Mouse (Mus musculus) megakaryocyte, embryonic 14.5 days (primary cell): ENCODE measurements around the gene Akt1. TPM values are rescaled to one million over a fixed set of nuclear protein-coding genes. Genes with fewer than 3 reads are reported as not detected.

Experiments
- H3K27me3 ChIP-seq: replicated peaks from 2 replicates; pipeline ENCODE3; 2012; ENCODE audit warnings: inconsistent platforms
- H3K36me3 ChIP-seq: replicated peaks from 2 replicates; pipeline ENCODE3; 2012; ENCODE audit warnings: low read length, inconsistent platforms, mixed read lengths
- H3K4me1 ChIP-seq: 2 replicates; pipeline ENCODE4 v1.6.1; 2012; ENCODE audit warnings: inconsistent platforms
- H3K4me3 ChIP-seq: replicated peaks from 2 replicates; pipeline ENCODE3; 2012; ENCODE audit warnings: moderate library complexity, mild to moderate bottlenecking, inconsistent platforms
- H3K9me3 ChIP-seq: 2 replicates; pipeline ENCODE4 v1.6.1; 2012; ENCODE audit warnings: inconsistent platforms
- FLI1 ChIP-seq: IDR thresholded peaks from 2 replicates; pipeline ENCODE4 v1.6.1; 2012; ENCODE audit warnings: low read length, inconsistent platforms, mixed read lengths
- GATA1 ChIP-seq: IDR thresholded peaks from 3 replicates; pipeline ENCODE4 v1.6.1; 2012; ENCODE audit warnings: mixed read lengths, low read length, inconsistent platforms, borderline replicate concordance
- polyA plus RNA-seq: library from polyadenylated mRNA; stranded (reverse); fragments of >175 nt; gene quantifications from 2 replicates; pipeline ENCODE4 v1.2.3, GENCODE M21; 2012; ENCODE audit warnings: low replicate concordance; ENCODE audit not compliant: insufficient read depth

The Akt1 gene
- polyA plus RNA-seq, 1 experiment, result 415 TPM

GRCm38 (mm10) chr12:112693185-112694126 is 18.8 kb upstream of the Akt1 start:
- Histone ChIP-seq H3K36me3 (peaks cover 4% of the 10 kb centered on the region), H3K9me3 (no peaks in the 10 kb centered on the region), H3K4me3 (peak overlapping the region; percentile 97), H3K27me3 (peaks cover 25% of the 10 kb centered on the region), H3K4me1 (peaks cover 61% of the 10 kb centered on the region)
- 0 out of 2 replicates have a peak, but pooled peaks have one; percentile 9 for TF ChIP-seq FLI1
- TF ChIP-seq GATA1, result no peak

GRCm38 (mm10) chr12:112688458-112688857 is 13.8 kb upstream of the Akt1 start:
- TF ChIP-seq FLI1 (no peak), GATA1 (no peak)

GRCm38 (mm10) chr12:112683351-112683750 is 8.7 kb upstream of the Akt1 start:
- H3K27me3 ChIP-seq, result peaks cover 92% of the 10 kb centered on the region
- H3K4me3 ChIP-seq, result no peak overlapping the region
- TF ChIP-seq GATA1 (no peak), FLI1 (no peak)
- no peaks in the 10 kb centered on the region for H3K36me3 ChIP-seq
- peaks cover 62% of the 10 kb centered on the region for H3K4me1 ChIP-seq
- H3K9me3 ChIP-seq, result peaks cover 13% of the 10 kb centered on the region

More at GRCm38 (mm10) chr12:112688458-112688857, 13.8 kb upstream of the Akt1 start:
- Histone ChIP-seq H3K9me3 (peaks cover 13% of the 10 kb centered on the region), H3K4me3 (peak overlapping the region; percentile 80), H3K36me3 (peaks cover 4% of the 10 kb centered on the region), H3K27me3 (peaks cover 49% of the 10 kb centered on the region), H3K4me1 (peaks cover 45% of the 10 kb centered on the region)

GRCm38 (mm10) chr12:112679027-112679996 is 4.6 kb upstream of the Akt1 start:
- no peaks in the 10 kb centered on the region for H3K9me3 ChIP-seq
- H3K27me3 ChIP-seq, result peaks cover 78% of the 10 kb centered on the region
- H3K36me3 ChIP-seq, result no peaks in the 10 kb centered on the region
- H3K4me3 ChIP-seq, result peak overlapping the region; percentile 96
- no peak for TF ChIP-seq GATA1
- TF ChIP-seq FLI1, result no peak
- H3K4me1 ChIP-seq, result peaks cover 78% of the 10 kb centered on the region

- peaks cover 71% of the 10 kb centered on the region for H3K27me3 ChIP-seq
- peaks cover 71% of the 10 kb centered on the region for H3K4me1 ChIP-seq
- H3K9me3 ChIP-seq, result no peaks in the 10 kb centered on the region
- peak within 1 kb of the TSS; percentile 96 for H3K4me3 ChIP-seq
- TF ChIP-seq FLI1 (no peak), GATA1 (no peak)
- no peaks in the 10 kb centered on the region for H3K36me3 ChIP-seq
These were observed 3.9 kb upstream of the Akt1 start, which contains the start of gene Zbtb42 for GRCm38 (mm10) chr12:112678555-112679026. TSS of gene Zbtb42 (plus strand) at chr12:112678828.

- H3K9me3 ChIP-seq, result no peaks in the 10 kb centered on the region
- H3K27me3 ChIP-seq, result peaks cover 65% of the 10 kb centered on the region
- no peaks in the 10 kb centered on the region for H3K36me3 ChIP-seq
- H3K4me1 ChIP-seq, result peaks cover 70% of the 10 kb centered on the region
- peak overlapping the region; percentile 96 for H3K4me3 ChIP-seq
- TF ChIP-seq GATA1 (no peak), FLI1 (no peak)
These were observed 3.4 kb upstream of the Akt1 start for GRCm38 (mm10) chr12:112677943-112678554.

- Histone ChIP-seq H3K27me3 (peaks cover 55% of the 10 kb centered on the region), H3K36me3 (peaks cover 2% of the 10 kb centered on the region), H3K9me3 (no peaks in the 10 kb centered on the region), H3K4me1 (peaks cover 74% of the 10 kb centered on the region), H3K4me3 (no peak overlapping the region)
- no peak for TF ChIP-seq GATA1
- no peak for TF ChIP-seq FLI1
These were observed 2.4 kb upstream of the Akt1 start for GRCm38 (mm10) chr12:112677076-112677475.

GRCm38 (mm10) chr12:112675245-112676035 is 756 bp upstream of the Akt1 start:
- no peaks in the 10 kb centered on the region for H3K9me3 ChIP-seq
- H3K4me1 ChIP-seq, result peaks cover 76% of the 10 kb centered on the region
- H3K36me3 ChIP-seq, result peaks cover 19% of the 10 kb centered on the region
- TF ChIP-seq GATA1 (no peak), FLI1 (no peak)
- H3K4me3 ChIP-seq, result peak overlapping the region; percentile 96
- peaks cover 39% of the 10 kb centered on the region for H3K27me3 ChIP-seq
